Mouse (Mus musculus): Measurements from ENCODE around the gene Hint2.
A peak's percentile ranks its signal among the peaks of the same experiment; 100 is the strongest.

DNA sequence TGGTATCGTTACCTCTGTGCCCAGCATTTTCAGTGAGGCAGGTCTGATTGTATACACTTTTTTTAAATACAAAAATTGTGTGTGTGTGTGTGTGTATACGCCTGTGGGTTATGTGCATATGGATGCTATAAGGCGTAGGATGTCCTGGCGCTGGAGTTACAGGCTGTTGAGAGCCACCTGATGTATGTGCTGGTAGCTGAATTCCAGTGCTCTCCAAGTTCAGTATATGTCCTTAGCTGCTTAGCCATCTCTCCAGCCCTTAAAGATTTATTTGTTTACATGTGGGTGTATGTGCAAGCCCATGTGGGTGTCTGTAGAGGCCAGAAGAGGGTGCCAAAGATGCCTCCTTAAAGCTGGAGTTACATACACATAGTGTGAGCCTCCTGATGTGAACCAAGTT is 880 bp upstream of the Hint2 start:
- TF ChIP-seq CTCF (IDR thresholded peaks at IDR 0.05; ENCODE audit: low read depth), result peak; percentile 28
- no peak for TF ChIP-seq EP300 (optimal IDR thresholded peaks at IDR 0.05)

Data from stomach, postnatal 0 days (tissue).